Mouse (Mus musculus): Measurements from ENCODE around the gene Fam83e. TPM values are rescaled to one million over a fixed set of nuclear protein-coding genes. Genes with fewer than 3 reads are reported as not detected.

The Fam83e gene
- polyA plus RNA-seq, 1 experiment: 0.31 TPM

GRCm38 (mm10) chr7:45741308-45741707 lies 20.3 kb downstream of the Fam83e start:
- no peak for TF ChIP-seq POLR2A (IDR thresholded peaks at IDR 0.05; ENCODE audit: borderline replicate concordance, insufficient read depth, low read length)
- TF ChIP-seq CTCF (IDR thresholded peaks at IDR 0.05; ENCODE audit: borderline replicate concordance, insufficient read depth, low read depth, low read length): no peak
- no peak overlapping the region for H3K4me3 ChIP-seq (replicated peaks; ENCODE audit: insufficient read depth, low read depth, low read length)
- H3K27me3 ChIP-seq (ENCODE audit: control insufficient read depth, insufficient read depth, low read length): no peaks in the 10 kb centered on the region
- 90% methylated on average over 12 of the region's 12 CpGs for WGBS
- no peaks in the 10 kb centered on the region for H3K4me1 ChIP-seq (ENCODE audit: control insufficient read depth, insufficient read depth, low read length)
- H3K27ac ChIP-seq (ENCODE audit: insufficient read depth, low read length): no peak overlapping the region
- DNase-seq: no peak

GRCm38 (mm10) chr7:45741777-45742176 lies 20.8 kb downstream of the Fam83e start:
- H3K27me3 ChIP-seq (ENCODE audit: control insufficient read depth, insufficient read depth, low read length): no peaks in the 10 kb centered on the region
- WGBS: 44% methylated on average over 11 of the region's 11 CpGs
- DNase-seq: peak in 1 of 2 experiments; percentile 38
- TF ChIP-seq POLR2A (IDR thresholded peaks at IDR 0.05; ENCODE audit: borderline replicate concordance, insufficient read depth, low read length): no peak
- no peak for TF ChIP-seq CTCF (IDR thresholded peaks at IDR 0.05; ENCODE audit: borderline replicate concordance, insufficient read depth, low read depth, low read length)
- peak overlapping the region; percentile 32; the same call in 1 of the 2 replicates for H3K27ac ChIP-seq (ENCODE audit: insufficient read depth, low read length)
- peak overlapping the region; percentile 63 for H3K4me3 ChIP-seq (replicated peaks; ENCODE audit: insufficient read depth, low read depth, low read length)
- no peaks in the 10 kb centered on the region for H3K4me1 ChIP-seq (ENCODE audit: control insufficient read depth, insufficient read depth, low read length)

GRCm38 (mm10) chr7:45742338-45742737 lies 21.3 kb downstream of the Fam83e start:
- Histone ChIP-seq H3K27me3 (ENCODE audit: control insufficient read depth, insufficient read depth, low read length) (no peaks in the 10 kb centered on the region), H3K4me3 (replicated peaks; ENCODE audit: insufficient read depth, low read depth, low read length) (peak overlapping the region; percentile 63), H3K4me1 (ENCODE audit: control insufficient read depth, insufficient read depth, low read length) (no peaks in the 10 kb centered on the region), H3K27ac (ENCODE audit: insufficient read depth, low read length) (peak overlapping the region; percentile 32; the same call in 1 of the 2 replicates)
- WGBS: 14% methylated on average over 19 of the region's 19 CpGs
- TF ChIP-seq POLR2A (IDR thresholded peaks at IDR 0.05; ENCODE audit: borderline replicate concordance, insufficient read depth, low read length): no peak
- TF ChIP-seq CTCF (IDR thresholded peaks at IDR 0.05; ENCODE audit: borderline replicate concordance, insufficient read depth, low read depth, low read length): peak; percentile 24; the same call in 1 of the 2 replicates
- peak; percentile 51 to 66 for DNase-seq

GRCm38 (mm10) chr7:45744387-45744786 lies 23.4 kb downstream of the Fam83e start:
- TF ChIP-seq CTCF (IDR thresholded peaks at IDR 0.05; ENCODE audit: borderline replicate concordance, insufficient read depth, low read depth, low read length) (no peak), POLR2A (IDR thresholded peaks at IDR 0.05; ENCODE audit: borderline replicate concordance, insufficient read depth, low read length) (no peak)
- Histone ChIP-seq H3K27me3 (ENCODE audit: control insufficient read depth, insufficient read depth, low read length) (no peaks in the 10 kb centered on the region), H3K4me1 (ENCODE audit: control insufficient read depth, insufficient read depth, low read length) (no peaks in the 10 kb centered on the region), H3K4me3 (replicated peaks; ENCODE audit: insufficient read depth, low read depth, low read length) (no peak overlapping the region), H3K27ac (ENCODE audit: insufficient read depth, low read length) (no peak overlapping the region)
- 40% methylated on average over 2 of the region's 2 CpGs for WGBS
- peak; percentile 54 to 69 for DNase-seq

GRCm38 (mm10) chr7:45746518-45746917 lies 25.5 kb downstream of the Fam83e start:
- H3K27ac ChIP-seq (ENCODE audit: insufficient read depth, low read length): no peak overlapping the region
- no peak overlapping the region for H3K4me3 ChIP-seq (replicated peaks; ENCODE audit: insufficient read depth, low read depth, low read length)
- H3K27me3 ChIP-seq (ENCODE audit: control insufficient read depth, insufficient read depth, low read length): no peaks in the 10 kb centered on the region
- no peak for TF ChIP-seq POLR2A (IDR thresholded peaks at IDR 0.05; ENCODE audit: borderline replicate concordance, insufficient read depth, low read length)
- peak; percentile 33; the same call in 1 of the 2 replicates for TF ChIP-seq CTCF (IDR thresholded peaks at IDR 0.05; ENCODE audit: borderline replicate concordance, insufficient read depth, low read depth, low read length)
- DNase-seq: no peak
- WGBS: 70% methylated on average over 6 of the region's 6 CpGs
- H3K4me1 ChIP-seq (ENCODE audit: control insufficient read depth, insufficient read depth, low read length): no peaks in the 10 kb centered on the region

DNA sequence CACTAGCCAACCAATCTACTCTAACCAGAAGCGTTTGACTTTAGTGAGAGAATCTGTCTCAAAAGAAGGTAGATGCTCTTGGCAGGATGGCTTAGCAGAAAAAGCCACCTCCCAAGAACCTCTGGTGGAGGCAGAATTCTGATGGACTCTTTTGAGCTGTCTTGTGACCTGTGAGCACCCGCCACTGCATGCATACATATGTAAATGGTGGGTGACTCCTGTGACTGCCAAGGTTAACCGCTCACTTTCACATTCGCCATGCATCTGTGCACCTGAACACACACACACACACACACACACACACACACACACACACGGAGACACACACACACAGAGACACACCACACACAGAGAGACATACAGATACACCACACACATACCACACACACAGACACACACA lies 26.4 kb downstream of the Fam83e start:
- WGBS: 83% methylated on average over 5 of the region's 5 CpGs
- DNase-seq: no peak
- no peak overlapping the region for H3K4me3 ChIP-seq (replicated peaks; ENCODE audit: insufficient read depth, low read depth, low read length)

DNA sequence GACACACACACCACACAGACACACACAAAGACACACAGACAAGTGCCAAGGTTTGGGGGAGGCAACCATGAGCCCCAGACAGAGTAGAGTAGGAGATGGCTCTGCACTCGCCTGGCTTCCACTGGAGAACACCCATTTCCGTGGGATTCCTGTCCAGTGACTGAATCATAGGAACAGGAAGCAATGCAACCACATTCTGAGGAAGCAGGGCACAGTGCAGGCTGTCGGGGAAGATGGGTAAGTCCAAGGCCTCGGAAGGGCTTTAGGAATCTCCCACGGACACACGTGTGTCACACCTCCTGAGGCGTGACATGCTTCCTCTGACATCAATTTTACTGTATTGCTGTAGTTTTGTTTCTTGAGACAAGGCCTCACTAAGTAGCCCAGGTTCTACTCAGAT lies 27.1 kb downstream of the Fam83e start:
- no peak for TF ChIP-seq POLR2A (IDR thresholded peaks at IDR 0.05; ENCODE audit: borderline replicate concordance, insufficient read depth, low read length)
- TF ChIP-seq CTCF (IDR thresholded peaks at IDR 0.05; ENCODE audit: borderline replicate concordance, insufficient read depth, low read depth, low read length): no peak
- 82% methylated on average over 7 of the region's 7 CpGs for WGBS
- Histone ChIP-seq H3K4me3 (replicated peaks; ENCODE audit: insufficient read depth, low read depth, low read length) (no peak overlapping the region), H3K27ac (ENCODE audit: insufficient read depth, low read length) (no peak overlapping the region), H3K27me3 (ENCODE audit: control insufficient read depth, insufficient read depth, low read length) (no peaks in the 10 kb centered on the region), H3K4me1 (ENCODE audit: control insufficient read depth, insufficient read depth, low read length) (no peaks in the 10 kb centered on the region)
- no peak for DNase-seq

More for the DNA sequence above, 26.4 kb downstream of the Fam83e start:
- no peak for TF ChIP-seq POLR2A (IDR thresholded peaks at IDR 0.05; ENCODE audit: borderline replicate concordance, insufficient read depth, low read length)
- H3K4me1 ChIP-seq (ENCODE audit: control insufficient read depth, insufficient read depth, low read length): no peaks in the 10 kb centered on the region
- no peak overlapping the region for H3K27ac ChIP-seq (ENCODE audit: insufficient read depth, low read length)
- no peaks in the 10 kb centered on the region for H3K27me3 ChIP-seq (ENCODE audit: control insufficient read depth, insufficient read depth, low read length)

DNA sequence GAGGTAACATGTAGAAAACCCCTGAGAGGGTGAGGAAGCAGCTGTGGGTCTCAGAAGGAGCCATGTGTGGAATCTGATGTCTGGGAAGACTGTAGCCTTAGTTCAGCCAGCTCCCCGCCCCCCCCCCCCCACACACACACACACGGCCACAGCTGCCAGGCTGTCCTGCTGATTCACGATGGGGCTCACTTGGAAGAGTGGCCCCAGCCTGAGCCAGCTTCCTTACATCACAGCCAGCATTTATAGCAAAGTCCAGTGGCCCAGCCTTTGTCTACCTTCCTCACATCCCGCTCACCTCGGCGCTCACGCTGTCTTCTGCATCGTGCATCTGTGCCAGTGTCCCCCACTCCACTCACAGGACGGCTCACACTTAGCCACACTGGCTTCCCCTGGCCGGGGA lies 28.4 kb downstream of the Fam83e start:
- Histone ChIP-seq H3K4me3 (replicated peaks; ENCODE audit: insufficient read depth, low read depth, low read length) (no peak overlapping the region), H3K27me3 (ENCODE audit: control insufficient read depth, insufficient read depth, low read length) (no peaks in the 10 kb centered on the region), H3K4me1 (ENCODE audit: control insufficient read depth, insufficient read depth, low read length) (no peaks in the 10 kb centered on the region), H3K27ac (ENCODE audit: insufficient read depth, low read length) (no peak overlapping the region)
- DNase-seq: no peak
- TF ChIP-seq POLR2A (IDR thresholded peaks at IDR 0.05; ENCODE audit: borderline replicate concordance, insufficient read depth, low read length) (no peak), CTCF (IDR thresholded peaks at IDR 0.05; ENCODE audit: borderline replicate concordance, insufficient read depth, low read depth, low read length) (no peak)
- 31% methylated on average over 10 of the region's 10 CpGs for WGBS
